Mouse (Mus musculus): ENCODE results near the gene Fcrla. TPM values are rescaled to one million over a fixed set of nuclear protein-coding genes. Genes with fewer than 3 reads are reported as not detected.

Fcrla gene
- polyA plus RNA-seq (2015; fragmentation: Nextera tagmentation; extraction: Ambion mirVana) = 0.25 and 0.68 TPM in 2 replicates

DNA sequence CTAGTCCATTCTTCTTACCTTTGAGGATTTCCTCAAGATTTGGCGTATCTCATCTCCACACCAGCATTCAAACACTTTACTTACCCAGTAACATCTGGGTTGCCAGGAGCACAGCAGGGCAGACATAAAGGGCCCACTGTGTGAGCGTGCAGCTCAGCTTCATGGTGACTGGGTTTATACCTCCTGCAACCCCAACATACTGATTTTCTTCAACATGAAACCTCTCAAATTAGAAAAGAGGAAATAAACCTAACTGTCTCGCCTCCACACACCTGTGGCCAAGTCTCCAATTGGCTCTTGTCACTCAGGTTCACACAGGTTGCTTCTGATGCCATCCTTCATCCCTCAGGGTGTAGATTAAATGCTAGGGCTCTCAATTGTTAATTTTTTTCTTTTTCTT is at the start of gene Fcrla:
Fcrla (minus strand) TSS at position 206 of the 400 bp plus-strand sequence.

DNA sequence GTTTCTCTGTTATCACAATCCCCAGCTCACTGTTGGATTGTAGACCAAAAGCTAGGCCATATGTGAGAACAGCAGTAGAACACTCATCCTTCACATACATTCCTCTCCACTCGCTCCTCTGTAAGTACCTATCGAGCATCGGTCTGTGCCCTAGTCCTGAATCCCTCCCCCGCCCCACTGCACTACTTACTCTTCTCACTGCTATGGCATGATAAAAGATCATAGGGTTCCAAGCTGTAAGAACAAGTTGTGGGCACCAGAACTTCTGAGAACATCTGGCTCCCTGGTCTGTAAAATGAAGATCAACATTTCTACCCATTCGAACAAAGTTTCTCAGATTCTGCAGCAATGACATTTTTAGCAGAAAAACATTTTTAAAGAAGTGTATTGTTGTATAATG is 49.1 kb upstream of the Fcrla start, which contains the start of gene Fcgr2b:
Fcgr2b (minus strand) TSS at position 101 of the 400 bp plus-strand sequence.

DNA sequence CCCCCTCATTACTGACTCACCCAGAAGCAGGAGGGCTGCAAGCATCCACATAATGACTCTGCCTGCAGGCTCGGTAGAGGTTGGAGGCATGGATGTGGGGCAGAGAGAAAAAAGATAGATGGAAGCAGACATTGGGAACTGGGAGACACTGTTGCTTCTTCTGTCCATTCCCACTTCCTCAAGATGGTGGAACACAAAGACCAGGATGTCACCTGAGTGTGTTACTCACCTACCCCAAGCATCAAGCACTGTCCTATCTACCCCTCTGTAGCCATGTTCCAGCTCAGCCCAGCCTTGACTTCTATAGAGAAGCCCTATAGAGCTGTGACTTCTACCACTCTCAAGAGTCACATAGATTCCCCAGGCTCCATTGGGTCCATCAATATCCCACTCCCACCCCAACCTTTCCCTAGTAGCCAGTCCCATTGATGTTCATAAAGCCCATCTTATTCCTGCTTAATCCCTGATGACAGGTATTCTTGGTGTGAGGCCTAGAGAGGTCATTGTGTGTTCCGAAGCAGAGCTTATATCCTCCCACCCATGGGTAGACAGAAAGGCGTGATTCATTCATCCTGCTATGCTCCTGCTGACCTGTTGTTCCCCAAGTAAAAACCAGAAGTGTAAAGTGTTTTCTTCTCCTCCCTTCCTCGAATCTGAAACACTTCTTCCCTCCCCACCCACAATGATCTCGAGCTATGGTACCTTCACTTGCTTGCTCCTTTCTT is 14.3 kb downstream of the Fcrla start, which contains the start of gene Fcrlb:
Fcrlb (minus strand) TSS at position 51 of the 725 bp plus-strand sequence.

DNA sequence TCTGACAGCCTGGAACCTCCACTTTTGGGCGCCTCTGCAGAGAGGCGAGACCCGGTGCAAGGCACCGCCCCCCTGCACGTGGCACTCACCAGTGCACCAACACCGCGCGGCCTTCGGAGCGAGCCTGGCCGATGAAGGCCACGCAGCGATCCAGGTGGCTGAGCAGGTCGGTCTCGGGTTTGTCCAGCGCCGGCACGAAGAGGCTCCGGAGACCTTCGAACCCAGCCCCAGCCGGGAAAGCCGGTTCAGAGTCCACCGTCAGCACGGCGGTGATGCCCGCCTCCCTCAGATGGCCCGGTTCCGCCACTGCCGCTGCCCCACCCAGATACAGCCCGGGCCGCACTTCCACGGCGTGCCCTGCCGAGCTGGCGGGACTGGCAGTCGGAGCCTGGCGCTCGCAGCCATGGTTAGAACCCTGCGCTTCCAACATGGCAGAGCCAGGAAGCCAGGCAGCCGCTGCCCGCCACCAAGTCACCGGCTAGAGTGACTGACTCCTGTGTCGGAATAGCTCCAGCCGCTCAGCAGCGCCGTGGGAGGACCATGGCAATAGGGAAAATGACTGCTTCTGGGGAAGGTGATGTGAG is 42.3 kb downstream of the Fcrla start, which contains the start of the genes Gm26620 and Dusp12:
Gm26620 (plus strand) TSS at position 88 of the 584 bp plus-strand sequence.
Dusp12 (minus strand) TSS at position 563 of the 584 bp plus-strand sequence.

DNA sequence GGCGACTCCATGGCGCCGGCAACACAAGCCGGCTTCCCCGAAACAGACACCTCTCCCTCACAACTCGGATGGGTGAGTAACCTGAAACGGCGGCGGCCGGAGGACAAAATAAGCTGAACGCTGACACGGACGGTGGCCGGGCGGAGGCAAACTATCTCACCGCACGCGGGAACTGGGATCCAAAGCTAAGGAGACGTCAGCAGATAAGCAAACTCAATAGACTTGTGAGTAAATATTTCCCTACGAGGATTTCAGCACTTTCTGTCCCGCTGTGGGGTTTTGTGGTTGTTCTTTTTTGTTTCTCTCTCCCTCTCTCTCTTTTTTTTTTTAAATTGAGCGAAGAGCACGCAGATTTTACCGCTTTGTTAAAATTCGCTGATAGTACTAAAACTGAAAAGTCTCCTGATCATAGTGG is 59.7 kb downstream of the Fcrla start, which contains the start of gene Atf6:
Atf6 (minus strand) TSS at position 81 of the 415 bp plus-strand sequence.

Other genes with a start within 250 kb of the Fcrla start
- 4.6 and 7.1 TPM in 2 replicates for gene Atf6, start 59.8 kb downstream of the Fcrla start, polyA plus RNA-seq (2015; fragmentation: Nextera tagmentation; extraction: Ambion mirVana)
- 1.9 and 2.2 TPM in 2 replicates for gene Gm26620, start 42.5 kb downstream of the Fcrla start, polyA plus RNA-seq (2015; fragmentation: Nextera tagmentation; extraction: Ambion mirVana)
- gene Dusp12, start 42.0 kb downstream of the Fcrla start, polyA plus RNA-seq (2015; fragmentation: Nextera tagmentation; extraction: Ambion mirVana) = 43.7 and 46.4 TPM in 2 replicates
- gene Fcrlb, start 14.6 kb downstream of the Fcrla start, polyA plus RNA-seq (2015; fragmentation: Nextera tagmentation; extraction: Ambion mirVana) = 0.35 TPM in 1 of 2 replicates, not detected in the other
- 12.9 and 15.4 TPM in 2 replicates for gene Fcgr2b, start 49.0 kb upstream of the Fcrla start, polyA plus RNA-seq (2015; fragmentation: Nextera tagmentation; extraction: Ambion mirVana)
- 5.6 and 6.3 TPM in 2 replicates for gene Fcgr4, start 91.3 kb upstream of the Fcrla start, polyA plus RNA-seq (2015; fragmentation: Nextera tagmentation; extraction: Ambion mirVana)
- gene Fcgr3, start 137.4 kb upstream of the Fcrla start, polyA plus RNA-seq (2015; fragmentation: Nextera tagmentation; extraction: Ambion mirVana) = 42.6 and 55.1 TPM in 2 replicates
- gene Cfap126, start 186.3 kb upstream of the Fcrla start, polyA plus RNA-seq (2015; fragmentation: Nextera tagmentation; extraction: Ambion mirVana) = 4.1 and 7.5 TPM in 2 replicates
- 198 and 253 TPM in 2 replicates for gene Sdhc, start 223.0 kb upstream of the Fcrla start, polyA plus RNA-seq (2015; fragmentation: Nextera tagmentation; extraction: Ambion mirVana)
- 9.0 and 16.4 TPM in 2 replicates for gene Mpz, start 223.1 kb upstream of the Fcrla start, polyA plus RNA-seq (2015; fragmentation: Nextera tagmentation; extraction: Ambion mirVana)

Data from adrenal gland, postnatal 0 days (tissue).